Mouse (Mus musculus) MN1 (cell line): ENCODE measurements around the gene Pdgfb.

Experiments used
- DNase-seq: peaks from one replicate; pipeline ENCODE4 v3.0.0-alpha.2; 2016; ENCODE audit warnings: low spot score

Pdgfb gene

DNA sequence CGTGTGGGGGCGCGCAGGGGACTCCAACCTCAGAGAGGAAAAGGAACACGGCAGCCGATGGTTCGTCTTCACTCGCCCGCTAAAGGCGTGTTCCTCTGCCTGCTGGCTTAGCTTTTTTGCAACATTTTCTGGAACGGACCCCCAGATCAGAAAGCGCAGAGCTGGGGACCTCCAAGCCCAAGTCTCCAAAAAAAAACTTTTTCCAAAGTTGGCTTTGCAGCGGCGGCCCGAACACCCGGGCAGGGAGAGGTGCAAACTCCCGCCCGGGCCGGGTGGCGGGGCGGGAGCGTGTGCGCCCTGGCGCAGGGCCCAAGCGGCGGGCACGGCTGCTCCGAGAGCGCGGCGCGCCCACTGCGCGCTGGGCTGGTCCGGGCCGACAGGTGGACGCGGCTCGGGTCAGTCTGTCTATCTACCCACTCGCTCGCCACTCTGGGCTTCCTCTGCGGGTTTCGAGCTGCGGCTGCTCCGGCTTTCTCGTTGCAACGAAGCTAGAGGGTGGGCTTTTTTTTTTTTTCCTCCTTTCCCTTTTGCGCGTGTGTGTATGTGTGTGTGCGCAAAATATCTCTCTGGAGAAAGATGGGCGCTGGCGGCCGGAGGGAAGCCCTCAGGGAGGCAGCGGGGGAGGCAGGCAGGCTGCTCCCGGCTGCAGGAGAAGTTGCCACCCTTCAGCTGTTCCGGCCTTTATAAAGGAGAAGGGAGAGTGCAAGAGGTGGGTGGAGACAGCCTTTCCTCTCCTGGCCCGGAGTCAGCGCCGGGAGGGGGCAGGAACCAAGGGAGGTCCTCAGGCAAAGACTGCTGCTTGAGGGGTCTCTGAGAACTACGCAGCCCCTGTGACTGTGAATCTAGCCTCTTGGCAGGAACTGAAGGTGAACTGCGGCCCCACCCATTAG, at the start of gene Pdgfb:
Pdgfb (minus strand) TSS at position 657 of the 890 bp plus-strand sequence.
- no peak for DNase-seq

GRCm38 (mm10) chr15:80062821-80063220, 48.0 kb upstream of the Pdgfb start:
- peak; percentile 43 for DNase-seq

DNA sequence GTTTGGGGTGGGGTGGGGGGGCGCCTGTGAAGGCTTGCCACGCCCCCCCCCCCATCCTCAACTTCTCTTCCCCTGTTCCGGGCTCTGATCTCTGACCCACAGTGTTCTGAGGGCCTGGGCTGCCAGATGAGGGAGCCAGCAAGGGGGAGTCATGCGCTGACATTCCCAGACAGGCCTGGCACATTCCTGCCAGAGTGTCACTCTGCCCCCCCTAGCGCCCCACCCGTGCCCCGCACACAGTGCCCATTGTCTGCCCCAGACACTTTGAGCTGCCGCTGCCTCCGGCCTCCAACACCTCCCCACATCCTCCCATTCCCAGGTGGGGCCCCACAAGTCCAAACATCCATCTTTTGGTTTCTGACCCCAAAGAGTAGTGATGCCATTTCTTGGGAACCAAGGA, 47.6 kb upstream of the Pdgfb start:
- no peak for DNase-seq

- DNase-seq, result peak; percentile 59
These were observed 46.3 kb upstream of the Pdgfb start for GRCm38 (mm10) chr15:80061071-80061550.

- no peak for DNase-seq
These were observed 45.7 kb upstream of the Pdgfb start for GRCm38 (mm10) chr15:80060356-80061070.

- DNase-seq, result no peak
These were observed 44.8 kb upstream of the Pdgfb start for GRCm38 (mm10) chr15:80059606-80060005.

DNA sequence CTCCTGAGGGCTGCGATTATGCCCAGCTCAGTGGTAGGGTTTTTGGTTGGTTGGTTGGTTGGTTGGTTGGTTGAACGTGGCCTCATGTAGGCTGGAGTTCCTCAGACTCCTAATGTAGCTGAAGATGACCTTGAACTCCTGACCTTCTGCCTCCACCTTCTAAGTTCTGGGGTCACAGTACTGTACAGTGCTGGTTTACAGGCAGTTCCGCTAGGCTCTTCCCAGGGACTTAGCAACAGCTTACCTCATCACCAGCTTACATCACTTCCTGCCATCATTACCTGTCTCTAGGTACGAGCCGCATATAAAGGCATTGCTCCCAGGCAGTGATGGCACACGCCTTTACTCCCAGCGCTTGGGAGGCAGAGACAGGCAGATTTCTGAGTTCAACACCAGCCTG, 43.4 kb upstream of the Pdgfb start:
- DNase-seq, result no peak

GRCm38 (mm10) chr15:80054034-80054710, 39.4 kb upstream of the Pdgfb start:
- DNase-seq, result peak; percentile 71

GRCm38 (mm10) chr15:80053381-80054033, 38.7 kb upstream of the Pdgfb start:
- DNase-seq, result peak; percentile 55

- DNase-seq, result no peak
These were observed 37.0 kb upstream of the Pdgfb start for GRCm38 (mm10) chr15:80051782-80052181.

GRCm38 (mm10) chr15:80051092-80051761, 36.5 kb upstream of the Pdgfb start:
- no peak for DNase-seq

DNA sequence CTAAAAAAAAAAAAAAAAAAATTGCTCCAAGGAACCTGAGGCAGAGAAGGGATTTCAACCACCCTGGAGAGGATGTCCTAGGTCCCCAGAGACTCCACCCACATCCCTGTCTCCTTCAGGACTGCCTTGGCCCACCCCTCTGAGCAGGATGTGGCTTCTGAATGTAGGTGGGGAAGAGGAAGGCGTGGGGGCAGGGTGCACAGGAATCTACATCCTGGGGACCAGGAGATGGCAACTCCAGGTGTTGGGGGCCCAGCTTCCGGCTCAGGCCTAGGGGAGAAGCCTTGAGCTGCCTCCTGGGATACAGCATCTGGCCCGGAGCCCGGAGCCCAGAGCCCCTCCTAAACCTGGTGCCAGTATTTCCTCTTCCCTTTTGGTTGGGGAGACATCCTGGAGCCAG, 35.3 kb upstream of the Pdgfb start:
- no peak for DNase-seq

- no peak for DNase-seq
These were observed 33.2 kb upstream of the Pdgfb start for GRCm38 (mm10) chr15:80047973-80048372.

DNA sequence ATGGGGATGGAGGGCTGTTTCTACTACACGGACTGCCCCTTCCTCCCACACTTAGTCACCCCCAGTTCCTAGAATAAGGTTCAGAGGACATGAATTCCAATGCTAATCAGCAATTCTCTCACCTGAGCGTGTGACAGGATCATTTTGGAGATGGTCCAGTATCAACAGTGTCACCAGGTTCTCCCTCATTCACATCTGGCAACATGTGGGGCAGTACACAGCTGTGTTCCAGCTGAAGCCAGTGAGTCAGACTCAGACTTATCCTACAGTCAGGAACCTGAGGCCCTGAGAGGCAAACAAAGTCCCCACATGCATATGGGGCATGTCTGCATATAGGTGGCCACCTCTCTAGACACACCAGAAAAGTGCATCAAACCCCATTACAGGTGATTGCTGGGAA, 32.5 kb upstream of the Pdgfb start:
- DNase-seq, result no peak

- no peak for DNase-seq
These were observed 31.0 kb upstream of the Pdgfb start for GRCm38 (mm10) chr15:80045749-80046148.

DNA sequence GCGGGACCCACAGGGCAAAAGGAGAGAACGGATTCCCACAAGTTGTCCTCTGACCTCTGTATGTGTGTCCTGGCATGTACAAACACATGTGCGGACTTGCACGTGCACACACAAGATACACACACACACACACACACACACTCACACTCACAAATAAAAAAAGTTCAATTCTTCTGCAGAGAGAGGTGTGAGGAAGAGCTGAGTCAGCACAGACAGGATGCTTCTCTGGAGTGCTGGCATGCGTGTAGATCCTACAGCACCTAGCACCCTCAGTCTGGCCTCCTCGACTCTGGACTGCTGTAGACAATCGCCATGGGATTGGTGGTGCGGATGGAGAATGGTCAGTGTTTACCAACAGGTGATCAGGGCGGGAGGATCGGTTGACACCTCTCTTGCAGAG, 29.5 kb upstream of the Pdgfb start:
- no peak for DNase-seq

- no peak for DNase-seq
These were observed 27.4 kb upstream of the Pdgfb start for GRCm38 (mm10) chr15:80042152-80042551.

- DNase-seq, result no peak
These were observed 23.3 kb upstream of the Pdgfb start for GRCm38 (mm10) chr15:80038110-80038391.

DNA sequence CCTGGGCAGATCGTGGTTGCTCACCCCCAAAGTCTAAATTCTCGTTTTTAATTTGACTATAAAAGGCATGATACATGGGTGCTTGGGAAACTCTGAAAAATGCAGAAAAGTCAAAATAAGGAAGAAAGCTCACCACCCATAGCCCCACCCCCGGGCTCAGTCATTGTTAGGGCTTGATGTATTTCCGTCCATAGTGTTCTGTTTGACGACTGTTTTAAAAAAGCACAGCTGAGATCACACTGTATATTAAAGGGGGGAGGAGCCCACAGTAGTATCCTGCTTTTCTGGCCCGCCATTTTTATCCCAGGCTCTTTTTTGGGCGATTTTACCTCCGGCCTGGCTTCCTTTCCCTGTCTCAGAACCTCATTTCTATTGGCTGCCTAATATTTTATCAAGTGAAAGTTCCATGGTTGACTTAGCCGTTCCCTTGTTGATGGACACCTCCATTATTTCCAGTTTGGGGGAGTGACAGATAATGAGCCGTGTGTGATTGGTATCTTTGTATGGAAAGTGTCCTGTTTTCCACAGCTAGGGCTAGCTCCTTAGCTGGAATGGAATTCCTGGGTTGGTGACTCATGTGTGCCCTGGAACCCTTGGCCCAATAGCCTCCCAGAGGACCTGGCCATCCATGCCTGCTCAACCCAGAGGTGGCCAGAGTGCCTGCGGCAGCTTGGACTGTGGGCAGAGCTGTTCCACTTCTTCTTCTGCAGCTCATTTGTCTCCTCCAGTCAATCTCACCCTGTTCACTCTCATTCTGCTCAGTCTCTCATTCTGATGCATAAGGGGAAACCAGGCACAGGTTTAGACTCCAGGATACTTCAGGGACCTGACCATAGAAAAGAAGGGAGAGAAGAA, 22.7 kb upstream of the Pdgfb start:
- peak; percentile 72 for DNase-seq

GRCm38 (mm10) chr15:80035341-80035885, 20.6 kb upstream of the Pdgfb start:
- DNase-seq, result no peak
